Mouse (Mus musculus) heart, postnatal 0 days (tissue): Measurements from ENCODE around the gene Wwc1.

ENCODE experiments used
- CTCF ChIP-seq: IDR thresholded peaks from 2 replicates; pipeline ENCODE4 v1.5.1; 2016; ENCODE audit warnings: antibody characterized with exemption, control low read depth, low read depth
- EP300 ChIP-seq: IDR thresholded peaks from 2 replicates; pipeline ENCODE4 v1.6.1; 2016; ENCODE audit warnings: antibody characterized with exemption, low read depth

DNA sequence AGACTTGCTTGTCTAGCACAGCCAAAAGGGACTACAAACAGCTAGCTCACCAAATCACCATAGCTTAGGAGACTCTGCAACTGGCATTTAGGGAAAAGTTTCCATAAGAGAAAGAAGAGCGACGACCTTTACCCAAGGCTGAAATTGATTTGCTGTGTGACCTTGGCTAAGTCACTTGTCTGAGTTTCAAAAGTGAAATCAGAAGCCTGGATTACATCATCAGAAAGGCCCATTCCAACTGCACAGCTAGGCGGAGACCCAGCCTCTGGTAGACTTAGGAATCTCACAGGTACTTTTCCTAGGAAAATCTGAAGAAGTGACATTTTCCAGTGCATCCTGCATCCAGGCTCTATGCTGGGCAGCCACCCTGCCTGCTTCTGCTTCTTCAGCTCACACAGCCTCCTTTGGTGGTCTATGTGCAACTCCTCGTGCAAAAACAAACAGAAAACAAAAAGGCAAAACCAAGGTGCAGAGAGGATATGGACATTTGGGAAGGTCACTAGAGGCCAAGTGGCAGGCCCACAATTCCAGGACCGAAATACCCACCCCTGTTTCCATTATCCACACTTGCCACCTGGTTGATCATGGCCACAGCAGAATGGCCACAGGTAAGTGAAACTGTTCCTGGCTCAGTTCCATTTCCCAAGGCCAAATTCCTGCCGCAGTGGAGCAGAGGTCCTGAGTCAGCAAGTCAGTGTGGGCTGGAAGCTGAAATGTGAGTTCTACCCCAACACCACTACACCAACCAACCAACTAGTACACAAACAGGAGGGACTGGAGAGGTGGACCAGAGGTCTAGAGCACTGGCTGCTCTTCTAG is 5.5 kb downstream of the Wwc1 start:
- TF ChIP-seq CTCF (no peak), EP300 (no peak)
